Mouse (Mus musculus): ENCODE data around the gene Ms4a4b. TPM values are rescaled to one million over a fixed set of nuclear protein-coding genes. Genes with fewer than 3 reads are reported as not detected.
"Not testable (repeated sequence)": the region's sequence is repeated elsewhere in the genome, so short reads cannot be mapped to it uniquely, and the experiment has no call there.

Gene Ms4a4b
- total RNA-seq (2021): not detected

DNA sequence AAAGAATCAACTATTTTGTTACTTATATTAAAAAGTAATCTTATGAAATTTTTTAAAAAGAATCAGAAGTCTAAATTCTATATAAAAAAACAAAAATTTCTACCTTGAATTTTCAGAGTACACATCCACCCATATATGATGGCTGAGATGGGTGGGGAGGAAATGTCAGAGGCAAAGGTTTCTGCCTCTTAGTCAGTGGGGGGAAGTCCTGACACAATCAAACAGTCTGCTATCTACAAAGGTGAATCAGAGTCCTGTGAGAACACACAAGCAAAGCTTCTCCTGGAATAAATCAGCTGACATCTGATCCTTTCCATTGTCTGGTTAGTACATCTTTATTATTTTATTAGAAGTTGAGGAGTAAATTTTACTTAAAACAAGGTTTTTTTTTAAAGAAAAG is at the start of gene Ms4a4b:
Gene Ms4a4b (plus strand): TSS at position 216 of the 400 bp plus-strand sequence.
- DNase-seq (ENCODE audit: extremely low spot score in 1 of 2, low spot score in 1 of 2): no peak

DNA sequence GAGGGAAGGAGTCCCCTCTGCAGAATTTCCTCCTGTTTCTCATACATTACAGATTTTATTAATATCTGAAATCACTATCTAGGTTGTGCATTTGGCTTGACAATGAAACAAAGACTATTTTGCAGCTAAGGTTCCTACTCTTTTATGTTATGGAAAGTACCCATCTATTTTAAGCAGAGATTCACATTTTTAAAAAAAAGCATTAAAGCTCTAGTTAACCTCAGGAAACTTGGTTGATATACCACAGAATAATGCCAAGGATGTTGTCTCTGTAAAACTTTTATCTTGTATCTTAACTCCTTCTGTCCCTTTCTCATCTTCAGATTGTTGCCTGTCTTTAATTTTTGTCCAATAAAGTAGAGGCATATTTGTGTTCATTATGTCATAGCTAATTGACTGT is 47.6 kb upstream of the Ms4a4b start:
- DNase-seq (ENCODE audit: extremely low spot score in 1 of 2, low spot score in 1 of 2): no peak

DNA sequence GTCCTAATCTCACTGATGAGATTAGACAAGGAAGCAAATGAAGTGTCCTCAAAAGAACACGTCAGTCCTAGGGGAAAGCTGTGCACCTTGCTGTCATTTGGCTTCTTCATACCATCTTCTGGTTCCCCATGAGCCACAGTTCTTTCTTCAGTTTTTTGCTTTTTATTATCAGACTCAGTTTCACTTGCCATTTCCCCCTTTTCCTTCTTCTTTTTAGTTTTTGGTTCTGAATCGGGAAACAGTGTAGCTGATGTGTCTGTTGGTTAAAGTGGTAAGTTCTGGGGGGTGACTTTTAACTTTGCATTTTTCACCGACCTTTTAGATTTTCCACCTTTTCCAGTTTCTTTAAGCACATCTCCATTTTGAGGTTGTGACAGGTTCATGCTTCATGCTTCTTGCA is 38.8 kb upstream of the Ms4a4b start, which contains the start of gene Ms4a4c:
Gene Ms4a4c (plus strand): TSS at position 244 of the 400 bp plus-strand sequence.
- DNase-seq (ENCODE audit: extremely low spot score in 1 of 2, low spot score in 1 of 2): no peak

DNA sequence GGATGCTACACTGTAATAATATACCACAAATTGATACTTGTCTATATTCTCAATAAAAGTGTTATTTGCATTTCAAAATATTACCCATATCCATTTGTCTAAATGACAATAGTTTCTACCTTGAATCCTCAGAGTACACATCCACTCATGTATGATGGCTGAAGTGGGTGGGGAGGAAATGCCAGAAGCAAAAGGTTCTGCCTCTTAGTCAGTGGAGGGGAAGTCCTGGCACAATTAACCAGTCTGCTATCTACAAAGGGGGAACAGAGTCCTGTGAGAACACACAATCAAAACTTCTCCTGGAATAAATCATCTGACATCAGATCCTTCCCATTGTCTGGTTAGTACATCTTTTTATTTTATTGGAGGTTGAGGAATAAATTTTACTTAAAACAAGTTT is 35.9 kb upstream of the Ms4a4b start:
- DNase-seq (ENCODE audit: extremely low spot score in 1 of 2, low spot score in 1 of 2): no peak

DNA sequence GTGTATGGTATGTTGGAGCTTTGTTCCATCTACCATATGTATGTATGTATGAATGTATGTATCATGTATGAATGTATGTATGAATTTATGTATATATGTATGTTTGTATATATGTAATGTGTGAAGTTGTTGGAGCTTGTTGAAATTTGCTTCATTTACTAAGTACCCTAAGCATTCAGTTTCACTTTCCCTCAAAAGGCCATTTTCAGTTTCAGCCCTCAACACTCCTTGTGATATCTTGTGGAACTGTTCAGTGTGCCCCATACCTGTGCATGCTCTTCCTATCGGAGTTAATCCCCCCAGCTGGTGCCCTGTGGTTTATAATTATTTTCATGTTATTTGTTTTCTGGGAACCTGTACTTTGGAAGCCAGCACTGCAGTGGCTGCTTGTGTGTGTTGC is 34.8 kb upstream of the Ms4a4b start:
- DNase-seq (ENCODE audit: extremely low spot score in 1 of 2, low spot score in 1 of 2): no peak

DNA sequence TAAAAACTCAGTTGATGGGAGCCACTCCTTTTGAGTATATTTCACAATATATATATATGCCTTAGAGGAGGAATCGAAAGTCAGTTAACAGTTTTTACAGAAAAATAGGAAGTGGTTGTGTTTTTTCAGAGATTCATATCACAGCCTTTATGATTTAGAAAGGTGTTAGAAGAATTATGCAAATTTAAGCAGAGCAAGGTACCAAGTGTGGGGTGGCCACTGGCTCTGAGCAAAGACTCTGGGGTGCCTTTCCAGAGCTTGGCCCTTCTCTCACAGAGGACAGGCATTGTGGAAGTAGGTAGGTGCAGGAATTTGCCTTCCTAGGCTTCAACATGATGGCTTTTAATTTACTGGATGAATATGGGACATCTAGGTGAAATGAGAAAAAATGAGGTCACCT is 31.7 kb upstream of the Ms4a4b start:
- no peak for DNase-seq (ENCODE audit: extremely low spot score in 1 of 2, low spot score in 1 of 2)

DNA sequence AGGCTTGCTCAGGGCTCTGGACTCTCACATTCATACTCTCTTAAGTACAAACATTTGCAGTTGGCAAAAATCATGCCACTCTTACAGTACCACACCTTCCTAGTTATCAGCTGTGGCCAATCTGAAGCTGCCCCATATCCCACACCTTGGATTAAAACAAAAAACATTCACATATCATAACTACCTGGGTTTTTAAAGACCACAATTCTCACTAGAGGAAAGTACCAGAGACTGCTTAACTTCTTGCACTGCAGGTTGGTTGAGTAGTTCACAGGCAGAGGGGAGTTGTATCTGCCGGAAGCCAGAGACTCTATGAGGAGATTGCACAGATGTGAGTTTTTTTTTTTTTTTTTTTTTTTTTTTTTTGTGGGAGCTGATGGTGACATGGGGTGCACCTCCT is 29.3 kb upstream of the Ms4a4b start:
- DNase-seq (ENCODE audit: extremely low spot score in 1 of 2, low spot score in 1 of 2): no peak

DNA sequence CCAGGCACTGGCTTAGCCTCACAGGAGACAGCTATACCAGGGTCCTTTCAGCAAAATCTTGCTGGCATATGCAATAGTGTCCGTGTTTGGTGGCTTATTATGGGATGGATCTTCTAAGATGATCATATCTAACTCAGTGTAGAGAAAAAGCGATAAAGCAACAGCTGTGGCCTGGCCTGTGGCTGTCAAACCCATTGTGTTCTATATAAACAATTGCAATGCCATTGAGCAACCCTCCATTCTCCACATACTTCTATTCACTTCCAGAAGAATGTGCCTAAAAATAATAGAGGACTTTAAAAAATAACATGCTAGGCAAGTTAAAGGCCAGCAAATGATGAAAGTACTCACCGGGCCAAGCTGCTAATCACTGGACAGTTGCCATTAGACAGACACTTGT is 27.8 kb upstream of the Ms4a4b start:
- DNase-seq (ENCODE audit: extremely low spot score in 1 of 2, low spot score in 1 of 2): no peak

DNA sequence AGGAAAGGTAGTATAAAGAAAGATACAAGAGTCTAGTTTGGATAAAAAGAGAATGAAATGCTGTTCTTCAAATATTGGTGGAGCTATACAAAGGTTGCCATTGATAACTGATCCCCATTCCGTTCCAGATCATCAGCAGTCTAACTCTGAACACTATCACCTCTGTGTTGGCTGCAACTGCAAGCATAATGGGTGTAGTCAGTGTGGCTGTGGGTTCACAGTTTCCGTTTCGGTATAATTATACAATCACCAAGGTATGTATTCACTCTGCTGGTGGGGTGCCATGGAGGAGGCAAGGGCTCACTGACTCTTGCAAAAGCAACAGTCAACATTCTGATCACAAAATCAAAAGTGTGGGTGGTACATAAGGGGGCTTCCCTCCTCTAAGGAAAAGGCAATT is 24.5 kb upstream of the Ms4a4b start:
- DNase-seq (ENCODE audit: extremely low spot score in 1 of 2, low spot score in 1 of 2): not testable (repeated sequence)

DNA sequence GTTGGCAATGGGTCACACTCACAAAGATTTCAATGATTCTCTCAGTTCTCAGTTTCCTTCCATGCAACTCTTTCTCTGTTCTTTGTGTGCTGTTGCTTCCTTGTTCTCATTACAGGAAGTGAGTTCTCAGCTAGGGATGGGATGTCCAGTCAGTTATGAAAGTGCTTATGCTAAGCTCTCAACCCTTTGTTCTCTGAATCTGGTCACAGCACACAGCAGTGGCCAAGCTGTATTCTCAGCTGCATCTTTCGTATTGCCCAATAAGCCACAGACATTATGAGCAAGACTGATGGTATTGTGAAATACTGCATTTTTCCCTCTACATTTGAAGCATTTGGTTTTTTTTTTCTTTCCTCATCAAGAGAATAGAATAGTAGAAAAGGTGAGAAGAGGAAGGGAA is 12.1 kb upstream of the Ms4a4b start:
- DNase-seq (ENCODE audit: extremely low spot score in 1 of 2, low spot score in 1 of 2): not testable (repeated sequence)

DNA sequence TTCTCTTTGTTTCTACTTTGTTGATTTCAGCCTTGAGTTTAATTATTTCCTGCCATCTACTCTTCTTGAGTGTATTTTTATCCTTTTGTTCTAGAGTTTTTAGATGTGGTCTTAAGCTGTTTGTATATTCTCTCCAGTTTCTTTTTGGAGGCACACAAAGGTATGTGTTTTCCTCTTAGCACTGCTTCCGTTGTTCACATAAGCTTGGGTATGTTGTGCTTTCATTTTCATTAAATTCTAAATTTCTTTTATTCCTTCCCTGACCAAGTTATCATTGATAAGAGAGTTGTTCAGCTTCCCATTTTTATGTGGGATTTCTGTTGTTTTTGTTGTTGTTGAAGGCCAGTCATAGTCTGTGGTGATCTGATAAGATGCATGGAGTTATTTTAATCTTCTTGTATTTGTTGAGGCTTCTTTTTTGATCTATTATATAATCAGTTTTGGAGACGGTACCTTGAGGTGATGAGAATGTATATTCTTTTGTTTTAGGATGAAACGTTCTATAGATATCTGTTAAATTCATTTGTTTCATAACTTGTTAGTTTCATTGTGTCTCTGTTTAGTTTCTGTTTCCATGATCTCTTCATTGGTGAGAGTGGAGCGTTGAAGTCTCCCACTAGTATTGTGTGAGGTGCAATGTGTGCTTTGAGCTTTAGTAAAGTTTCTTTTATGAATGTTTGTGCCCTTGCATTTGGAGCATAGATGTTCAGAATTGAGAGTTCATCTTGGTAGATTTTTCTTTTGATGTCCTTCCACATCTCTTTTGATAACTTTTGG is 8.1 kb upstream of the Ms4a4b start:
- no peak for DNase-seq (ENCODE audit: extremely low spot score in 1 of 2, low spot score in 1 of 2)

DNA sequence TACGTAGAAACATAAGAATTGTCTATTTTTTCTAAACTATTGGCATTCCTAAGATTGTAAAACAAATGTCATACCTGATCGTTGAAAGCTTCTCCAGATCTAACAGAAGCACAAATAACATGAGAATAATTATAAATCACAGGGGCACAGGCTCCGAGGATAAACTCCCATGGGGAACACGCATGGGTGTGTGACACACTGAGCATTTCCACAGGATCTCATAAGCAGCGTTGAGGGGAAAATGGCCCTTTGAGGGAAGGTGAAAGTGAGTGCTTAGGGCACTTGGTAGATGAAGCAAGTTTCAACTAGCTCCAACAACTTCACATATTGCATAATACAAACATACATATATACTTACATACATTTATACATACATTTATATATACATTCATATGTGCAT is 611 bp downstream of the Ms4a4b start:
- DNase-seq (ENCODE audit: extremely low spot score in 1 of 2, low spot score in 1 of 2): no peak

DNA sequence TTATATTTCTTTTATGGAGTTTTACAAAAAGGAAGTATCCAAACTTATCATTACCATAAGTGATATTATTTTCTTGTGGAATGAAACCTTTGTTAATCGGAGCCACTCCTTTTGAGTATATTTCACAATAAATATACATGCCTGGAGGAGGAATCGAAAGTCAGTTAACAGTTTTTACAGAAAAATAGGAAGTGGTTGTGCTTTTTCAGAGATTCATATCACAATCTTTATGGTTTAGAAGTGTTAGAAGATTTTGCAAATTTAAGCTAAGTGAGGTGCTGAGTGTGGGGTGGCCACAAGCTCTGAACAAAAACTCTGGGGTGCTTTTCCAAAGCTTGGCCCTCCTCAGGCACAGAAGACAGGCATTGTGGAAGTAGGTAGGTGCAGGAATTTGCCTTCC is 3.9 kb downstream of the Ms4a4b start:
- DNase-seq (ENCODE audit: extremely low spot score in 1 of 2, low spot score in 1 of 2): no peak

DNA sequence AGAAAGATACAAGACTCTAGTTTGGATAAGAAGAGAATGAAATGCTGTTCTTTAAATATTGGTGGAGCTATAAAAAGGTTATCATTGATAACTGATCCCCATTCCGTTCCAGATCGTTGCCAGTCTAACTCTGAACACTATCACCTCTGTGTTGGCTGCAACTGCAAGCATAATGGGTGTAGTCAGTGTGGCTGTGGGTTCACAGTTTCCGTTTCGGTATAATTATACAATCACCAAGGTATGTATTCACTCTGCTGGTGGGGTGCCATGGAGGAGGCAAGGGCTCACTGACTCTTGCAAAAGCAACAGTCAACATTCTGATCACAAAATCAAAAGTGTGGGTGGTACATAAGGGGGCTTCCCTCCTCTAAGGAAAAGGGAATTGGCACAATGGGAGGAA is 15.7 kb downstream of the Ms4a4b start:
- DNase-seq (ENCODE audit: extremely low spot score in 1 of 2, low spot score in 1 of 2): not testable (repeated sequence)

DNA sequence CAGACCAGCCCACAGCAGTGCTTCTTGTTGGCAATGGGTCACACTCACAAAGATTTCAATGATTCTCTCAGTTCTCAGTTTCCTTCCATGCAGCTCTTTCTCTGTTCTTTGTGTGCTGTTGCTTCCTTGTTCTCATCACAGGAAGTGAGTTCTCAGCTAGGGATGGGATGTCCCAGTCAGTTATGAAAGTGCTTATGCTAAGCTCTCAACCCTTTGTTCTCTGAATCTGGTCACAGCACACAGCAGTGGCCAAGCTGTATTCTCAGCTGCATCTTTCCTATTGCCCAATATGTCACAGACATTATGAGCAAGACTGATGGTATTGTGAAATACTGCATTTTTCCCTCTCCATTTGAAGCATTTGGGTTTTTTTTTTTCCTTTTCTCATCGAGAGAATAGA is 21.4 kb downstream of the Ms4a4b start:
- DNase-seq (ENCODE audit: extremely low spot score in 1 of 2, low spot score in 1 of 2): not testable (repeated sequence)

DNA sequence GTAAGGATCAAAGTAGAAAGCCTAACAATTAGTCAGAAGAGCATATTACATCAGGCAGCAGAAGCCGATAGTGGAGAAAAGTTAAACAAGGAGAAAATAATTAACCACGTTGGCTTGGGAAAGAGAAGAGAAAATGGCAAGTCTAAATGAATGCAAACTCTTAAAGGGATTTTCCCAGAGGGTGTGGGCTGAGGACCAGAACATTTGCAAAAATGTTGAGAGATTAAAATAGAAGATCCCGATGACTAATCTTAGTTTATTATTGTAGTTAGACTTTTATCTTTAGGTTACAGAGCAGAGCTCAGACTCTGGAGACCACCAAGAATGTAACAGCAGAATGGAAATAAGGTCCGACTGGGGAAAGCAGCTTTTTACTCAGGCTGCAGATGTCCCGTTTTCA is 23.1 kb downstream of the Ms4a4b start:
- DNase-seq (ENCODE audit: extremely low spot score in 1 of 2, low spot score in 1 of 2): no peak

DNA sequence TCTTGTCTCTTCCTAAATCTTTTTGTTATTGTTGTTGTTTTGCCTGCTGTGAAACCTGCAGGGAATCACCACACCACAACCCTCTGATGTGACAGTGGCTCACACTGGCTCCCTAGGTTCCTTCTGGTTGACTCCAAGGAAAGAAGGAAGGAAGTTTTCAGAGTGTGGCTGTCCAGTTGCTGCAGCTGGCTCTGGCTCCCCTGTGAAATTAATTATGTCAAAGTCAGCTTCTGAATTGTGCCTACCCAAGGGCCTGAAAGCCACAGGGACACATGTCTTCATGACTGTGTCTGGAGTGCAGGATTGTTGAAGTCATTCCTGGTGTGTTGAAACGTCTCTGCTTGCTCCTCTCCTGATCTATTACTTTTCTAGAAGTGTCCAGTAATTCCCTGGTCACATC is 25.0 kb downstream of the Ms4a4b start:
- DNase-seq (ENCODE audit: extremely low spot score in 1 of 2, low spot score in 1 of 2): not testable (repeated sequence)

DNA sequence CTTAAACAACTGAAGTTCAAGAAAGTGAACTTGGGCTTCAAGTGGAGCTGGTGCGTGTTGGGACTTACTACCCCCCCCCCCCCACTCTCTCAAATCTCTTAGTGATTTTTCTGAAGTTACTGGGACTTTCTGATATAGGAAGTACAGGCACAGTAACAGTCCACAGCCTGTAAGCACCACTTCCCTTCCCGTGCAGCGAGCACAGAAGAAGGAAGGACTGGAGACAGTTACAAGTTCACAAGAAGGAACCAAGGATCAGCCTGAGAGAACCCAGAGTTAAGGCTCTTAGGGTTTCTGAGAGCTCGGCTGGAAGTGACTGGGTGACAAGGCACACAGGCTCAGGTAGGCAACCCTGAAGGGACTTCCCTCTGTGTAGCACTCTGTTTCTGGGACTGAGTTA is 25.9 kb downstream of the Ms4a4b start, which contains the start of gene Ms4a6c:
Gene Ms4a6c (plus strand): TSS at position 152 of the 400 bp plus-strand sequence.
- DNase-seq (ENCODE audit: extremely low spot score in 1 of 2, low spot score in 1 of 2): not testable (repeated sequence)

DNA sequence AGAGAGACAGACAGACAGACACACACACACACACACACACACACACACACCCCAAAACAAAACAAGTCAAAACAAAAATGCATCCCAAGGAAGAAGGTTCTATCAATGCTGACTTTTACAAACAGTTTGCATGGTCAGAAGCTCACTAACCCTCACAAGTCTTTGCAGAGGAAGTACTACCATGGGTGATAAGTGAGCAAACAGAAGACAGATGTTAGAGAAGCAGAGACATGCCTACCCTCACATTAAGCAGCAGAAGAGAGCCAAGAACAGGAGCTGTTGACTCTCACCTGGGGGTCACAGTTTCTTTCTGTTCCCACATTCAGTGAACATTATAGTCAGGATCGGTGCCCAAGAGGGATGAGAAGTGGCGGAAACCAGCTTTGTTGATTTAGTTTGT is 36.4 kb downstream of the Ms4a4b start:
- DNase-seq (ENCODE audit: extremely low spot score in 1 of 2, low spot score in 1 of 2): no peak

DNA sequence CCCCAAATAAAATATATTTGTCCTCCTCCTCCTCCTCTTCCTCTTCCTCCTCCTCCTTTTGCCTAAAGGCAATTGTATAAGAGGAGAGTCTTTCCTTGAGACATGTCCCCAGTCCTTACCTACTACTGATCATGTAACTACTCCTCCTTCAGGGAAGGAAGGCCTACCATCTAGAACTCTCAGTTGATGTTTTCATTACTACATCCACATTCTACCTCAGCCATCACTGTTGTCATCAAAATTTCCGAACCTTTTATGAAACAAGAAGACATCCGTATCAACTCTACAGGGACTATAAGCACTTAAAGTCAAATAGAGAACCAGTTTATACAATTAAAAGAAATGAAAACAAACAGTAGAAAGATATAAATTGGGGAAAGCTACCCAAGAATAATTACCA is 39.3 kb downstream of the Ms4a4b start:
- no peak for DNase-seq (ENCODE audit: extremely low spot score in 1 of 2, low spot score in 1 of 2)

DNA sequence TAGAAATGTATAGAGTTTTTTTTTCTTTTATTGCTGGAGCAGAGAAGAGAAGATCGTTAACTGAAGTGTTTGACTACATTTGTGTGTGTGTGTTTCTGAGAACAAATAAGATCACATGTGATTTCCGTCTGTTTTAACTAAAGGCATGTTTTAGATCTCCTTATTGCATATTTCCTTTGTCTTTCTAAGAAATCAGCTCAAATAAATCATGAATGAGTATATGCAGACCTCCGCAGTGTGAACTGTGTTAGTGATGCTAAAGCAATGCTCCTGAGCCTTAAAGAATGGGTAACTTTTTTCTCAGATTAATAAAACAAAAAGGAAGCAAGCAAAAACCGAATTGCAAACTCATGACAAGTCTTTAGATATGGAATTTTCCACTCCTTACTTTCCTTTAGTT is 40.6 kb downstream of the Ms4a4b start:
- no peak for DNase-seq (ENCODE audit: extremely low spot score in 1 of 2, low spot score in 1 of 2)

DNA sequence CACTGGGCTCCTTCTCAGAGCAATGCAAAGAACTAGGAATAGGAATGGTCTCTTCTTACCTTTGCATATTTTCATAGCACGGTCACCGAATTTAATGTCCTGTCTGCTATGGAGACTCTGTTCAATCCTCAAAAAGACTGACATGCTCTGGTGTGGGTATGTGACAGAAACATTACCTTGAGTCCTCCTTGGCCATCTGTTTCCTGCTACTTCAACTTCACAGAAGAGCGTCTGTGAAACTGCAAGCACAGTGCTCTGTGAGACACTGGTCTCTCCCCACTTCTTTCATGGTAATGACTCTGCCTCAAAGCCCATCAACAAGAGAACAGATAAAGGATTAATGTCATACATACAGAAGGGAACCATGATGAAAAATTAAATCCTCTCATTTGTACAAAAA is 41.0 kb downstream of the Ms4a4b start:
- DNase-seq (ENCODE audit: extremely low spot score in 1 of 2, low spot score in 1 of 2): no peak

DNA sequence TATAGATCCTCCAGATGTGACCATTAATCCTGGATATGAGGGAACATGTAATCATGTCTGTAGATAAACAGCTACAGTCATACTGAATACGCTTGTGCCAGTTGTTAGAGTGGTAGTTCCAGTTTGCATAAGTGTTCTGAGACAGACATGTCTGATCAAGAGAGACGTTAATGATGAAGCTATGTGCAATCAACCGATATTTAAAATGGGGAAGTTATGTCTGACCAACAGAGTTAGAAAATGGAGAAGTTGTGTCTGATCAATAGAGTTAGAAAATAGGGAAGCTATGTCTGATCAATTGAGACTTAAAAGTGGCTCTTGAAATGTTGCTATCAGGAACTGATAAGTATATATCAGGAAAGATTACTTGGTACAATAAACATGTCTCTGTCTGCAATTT is 41.9 kb downstream of the Ms4a4b start:
- no peak for DNase-seq (ENCODE audit: extremely low spot score in 1 of 2, low spot score in 1 of 2)

Measured in layer of hippocampus, postnatal 25 days (tissue).